Mouse (Mus musculus) testis, adult 2 months (tissue): ENCODE results near the gene Rnf180.

Source experiments
- CTCF ChIP-seq: fragments of 200-500 bp; IDR thresholded peaks from 2 replicates; pipeline ENCODE4 v1.5.1; 2012; ENCODE audit warnings: low read depth, mild to moderate bottlenecking, inconsistent platforms, low read length, moderate library complexity; ENCODE audit not compliant: control insufficient read depth, insufficient read depth, insufficient replicate concordance
- POLR2A ChIP-seq: fragments of 200-500 bp; IDR thresholded peaks from 2 replicates; pipeline ENCODE4 v1.6.1; 2012; ENCODE audit warnings: low read depth, mild to moderate bottlenecking, inconsistent platforms, low read length, moderate library complexity; ENCODE audit not compliant: control insufficient read depth

DNA sequence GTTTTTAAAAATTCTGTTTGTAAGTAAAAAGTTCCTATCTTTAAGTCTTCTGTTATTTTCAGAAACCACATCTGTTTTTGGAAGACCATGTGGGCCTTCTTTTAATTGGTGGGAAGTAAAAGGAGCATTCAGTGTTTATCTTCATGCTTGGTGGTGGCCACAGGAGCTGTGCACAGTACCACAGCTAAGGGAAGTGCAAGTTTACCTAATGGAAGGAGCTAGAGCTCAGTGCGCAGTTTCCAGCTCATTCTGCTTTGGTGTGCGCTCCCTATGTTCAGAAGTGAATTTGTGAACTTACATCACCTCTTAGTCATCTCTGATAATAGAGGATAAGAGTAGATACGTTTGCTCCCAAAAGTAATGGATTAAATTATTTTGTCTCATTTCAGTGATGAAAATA is 172.5 kb downstream of the Rnf180 start:
- no peak for TF ChIP-seq POLR2A
- no peak for TF ChIP-seq CTCF
